In the genomic region with DNA sequence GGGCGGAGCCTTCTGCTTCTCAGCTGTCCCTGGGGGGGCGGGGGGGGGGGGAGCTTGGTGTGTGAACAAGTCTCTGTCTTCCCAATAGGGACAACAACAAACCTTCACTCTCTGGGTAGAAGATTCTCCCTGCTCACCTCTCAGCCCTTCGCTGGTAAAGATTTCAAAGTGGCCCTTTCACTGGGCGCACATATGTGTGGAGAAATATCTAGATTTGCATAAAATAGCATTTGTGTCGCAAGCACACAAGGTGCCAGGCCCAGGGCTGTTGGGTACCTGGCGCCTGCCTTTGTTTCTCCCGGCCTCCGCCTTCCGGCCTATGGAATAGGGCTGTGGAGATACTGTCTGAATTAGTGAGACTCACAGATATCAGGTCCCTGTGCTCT, we compare ENCODE assay signal across 1 mouse cellular context.
TF ChIP-seq lines count a peak whose summit lies in the region.

No protein-coding gene starts in this region.

TF ChIP-seq in CH12.LX, 34 proteins besides CTCF, POLR2A, EP300 and RAD21:
- 0 out of 2 replicates have a peak, but pooled peaks have one; percentile 3 for TF ChIP-seq HCFC1 (IDR thresholded peaks at IDR 0.05; ENCODE audit: low read depth, low read length)
- peak; percentile 13; the same call in 1 of the 2 replicates for TF ChIP-seq UBTF (IDR thresholded peaks at IDR 0.05; ENCODE audit: low read depth, low read length)
- TF ChIP-seq KAT2A (IDR thresholded peaks at IDR 0.05; ENCODE audit: insufficient replicate concordance, low read length): no peak
